Mouse (Mus musculus) gonadal fat pad, adult 2 months (tissue): ENCODE data around the gene Cntnap5b. TPM values are rescaled to one million over a fixed set of nuclear protein-coding genes. Genes with fewer than 3 reads are reported as not detected.

Source experiments
- DNase-seq: peaks from one replicate; pipeline ENCODE4 v3.0.0-alpha.2; 2012; ENCODE audit warnings: low read depth
- polyA plus RNA-seq: library from polyadenylated mRNA; depleted of rRNA; stranded (reverse); fragments of >200 nt; gene quantifications from 2 replicates; pipeline ENCODE4 v1.2.3, GENCODE M21; 2012

Cntnap5b gene
- polyA plus RNA-seq, 1 experiment: 0.07 TPM

GRCm38 (mm10) chr1:100171566-100171965, 399.0 kb downstream of the Cntnap5b start:
- DNase-seq: peak; percentile 40

GRCm38 (mm10) chr1:100180050-100180449, 407.5 kb downstream of the Cntnap5b start:
- DNase-seq: no peak

- DNase-seq: no peak
These were observed 459.5 kb downstream of the Cntnap5b start for GRCm38 (mm10) chr1:100231980-100232608.

GRCm38 (mm10) chr1:100251964-100252363, 479.4 kb downstream of the Cntnap5b start:
- DNase-seq: no peak

GRCm38 (mm10) chr1:100310687-100311086, 538.1 kb downstream of the Cntnap5b start:
- no peak for DNase-seq

- DNase-seq: no peak
These were observed 558.5 kb downstream of the Cntnap5b start for GRCm38 (mm10) chr1:100331066-100331465.

- no peak for DNase-seq
These were observed 597.0 kb downstream of the Cntnap5b start for GRCm38 (mm10) chr1:100369415-100370113.

- no peak for DNase-seq
These were observed 613.7 kb downstream of the Cntnap5b start for GRCm38 (mm10) chr1:100386252-100386651.

GRCm38 (mm10) chr1:100394034-100394433, 621.5 kb downstream of the Cntnap5b start:
- DNase-seq: no peak

- DNase-seq: no peak
These were observed 644.2 kb downstream of the Cntnap5b start for GRCm38 (mm10) chr1:100416658-100417224.

GRCm38 (mm10) chr1:100430038-100430774, 657.6 kb downstream of the Cntnap5b start:
- no peak for DNase-seq

GRCm38 (mm10) chr1:100463877-100464276, 691.3 kb downstream of the Cntnap5b start:
- DNase-seq: no peak

- no peak for DNase-seq
These were observed 692.7 kb downstream of the Cntnap5b start for GRCm38 (mm10) chr1:100465226-100465625.

- DNase-seq: no peak
These were observed 695.0 kb downstream of the Cntnap5b start for GRCm38 (mm10) chr1:100467595-100467994.

GRCm38 (mm10) chr1:100509866-100510265, 737.3 kb downstream of the Cntnap5b start:
- no peak for DNase-seq
